In the genomic region with DNA sequence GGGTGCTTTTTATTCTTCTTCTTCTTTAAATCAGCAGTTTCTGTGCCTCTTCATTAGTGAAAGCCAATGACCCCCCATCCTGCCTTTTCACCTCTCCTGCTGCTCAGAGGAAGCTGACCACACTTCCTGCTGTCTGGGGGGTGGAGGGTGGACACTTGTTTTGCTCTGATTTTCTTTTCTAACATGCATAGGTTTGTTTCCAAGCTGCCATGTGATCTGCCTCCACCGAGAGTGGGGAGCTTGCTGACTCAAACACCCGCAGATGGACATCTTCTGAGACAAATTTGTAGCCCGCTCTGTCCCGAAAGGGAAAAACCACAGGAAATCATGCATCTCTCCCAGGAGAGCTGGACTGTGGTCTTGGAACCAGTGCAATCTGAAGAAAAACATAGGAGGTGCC, we compare ENCODE assay signal across 21 mouse cellular contexts.
DNase-seq lines count a peak whose midpoint lies in the region; ATAC-seq and TF ChIP-seq lines count a peak whose summit lies in the region.
"Had no signal": no experiment of that assay in that cellular context is flagged by ENCODE, and none has a peak within 500 bp of the region (broad histone marks: within the 10 kb centered on the region; RNA-seq: fewer than 3 reads in every experiment).

No protein-coding gene starts in this region.

- no peak for ATAC-seq in kidney, embryonic 14.5 days (ENCODE audit: low FRiP score, low TSS enrichment)
- no peak for ATAC-seq in limb, embryonic 14.5 days (ENCODE audit: low FRiP score, low read depth)
- ATAC-seq: forebrain, postnatal 0 days; intestine, embryonic 15.5 days; lung, postnatal 0 days had no signal

- no peak for TF ChIP-seq POLR2A in kidney, adult 2 months (IDR thresholded peaks at IDR 0.05; ENCODE audit: low read depth, low read length)
- no peak for TF ChIP-seq POLR2A in limb, embryonic 14.5 days (IDR thresholded peaks at IDR 0.05; ENCODE audit: borderline replicate concordance, extremely low read depth, insufficient read depth, insufficient read length)

- peak; percentile 6 to 38 for DNase-seq in adrenal gland, postnatal 36 days
- no peak for DNase-seq in adrenal gland, adult 18-20 months (ENCODE audit: low spot score in 2 of 2)
- DNase-seq in kidney, adult 2 months, result peak; percentile 38
- DNase-seq in fibroblast of lung, adult 2 months (ENCODE audit: low read depth), result peak; percentile 52
- peak; percentile 35 for DNase-seq in limb, embryonic 14.5 days (ENCODE audit: low spot score)
- DNase-seq in right cerebral cortex, postnatal 4 days, result no peak
- DNase-seq: cerebellum, adult 8-10 months; gastrocnemius, adult 2 months; heart, postnatal 36 days; layer of hippocampus, postnatal 36 days; liver; thymus, postnatal 25 days had no signal

- WGBS in kidney, adult 2 months, result 71% methylated on average over 4 of the region's 4 CpGs
- 70% methylated on average over 4 of the region's 4 CpGs for WGBS in kidney, embryonic 14.5 days
- WGBS in limb, embryonic 14.5 days, result 44% methylated on average over 4 of the region's 4 CpGs

- no peaks in the 10 kb centered on the region for H3K9me3 ChIP-seq in kidney, embryonic 14.5 days (ENCODE audit: control insufficient read depth, low read length)
- no peaks in the 10 kb centered on the region for H3K9me3 ChIP-seq in limb, embryonic 14.5 days (ENCODE audit: control insufficient read depth, low read length)
- H3K9me3 ChIP-seq: heart, embryonic 13.5 days; intestine, embryonic 15.5 days; neural tube, embryonic 12.5 days had no signal

- H3K4me1 ChIP-seq in kidney, adult 2 months (ENCODE audit: control insufficient read depth, insufficient read depth, low read length), result no peaks in the 10 kb centered on the region
- no peaks in the 10 kb centered on the region for H3K4me1 ChIP-seq in kidney, embryonic 14.5 days (ENCODE audit: control insufficient read depth, insufficient read depth, low read length)
- H3K4me1 ChIP-seq in limb, embryonic 14.5 days (ENCODE audit: control insufficient read depth, insufficient read depth, low read length), result peaks cover 10% of the 10 kb centered on the region; the same call in 1 of the 2 replicates
- H3K4me1 ChIP-seq: intestine, embryonic 15.5 days; neural tube, embryonic 12.5 days had no signal

- TF ChIP-seq CTCF in kidney, adult 2 months (conservative IDR thresholded peaks at IDR 0.05; ENCODE audit: insufficient read depth, insufficient read length, low read depth, low read length), result no peak

- H3K27ac ChIP-seq in kidney, adult 2 months (ENCODE audit: insufficient read depth, low read depth, low read length), result no peak overlapping the region
- H3K27ac ChIP-seq in kidney, embryonic 14.5 days (ENCODE audit: low read depth, low read length), result no peak overlapping the region
- H3K27ac ChIP-seq in limb, embryonic 14.5 days (replicated peaks; ENCODE audit: low read depth, low read length), result no peak overlapping the region
- H3K27ac ChIP-seq: gastrocnemius, adult 2 months; heart, embryonic 13.5 days; hindbrain, embryonic 14.5 days; intestine, embryonic 15.5 days; layer of hippocampus, adult 2 months; neural tube, embryonic 12.5 days had no signal

- H3K36me3 ChIP-seq in kidney, adult 2 months (ENCODE audit: control insufficient read depth, insufficient read depth, low read length), result no peaks in the 10 kb centered on the region
- no peaks in the 10 kb centered on the region for H3K36me3 ChIP-seq in kidney, embryonic 14.5 days (ENCODE audit: control insufficient read depth, insufficient read depth, low read length)
- H3K36me3 ChIP-seq in limb, embryonic 14.5 days (ENCODE audit: control insufficient read depth, insufficient read depth, low read length), result no peaks in the 10 kb centered on the region
- H3K36me3 ChIP-seq: heart, embryonic 13.5 days; intestine, embryonic 15.5 days; neural tube, embryonic 12.5 days had no signal

- no peak overlapping the region for H3K4me2 ChIP-seq in kidney, embryonic 14.5 days (replicated peaks; ENCODE audit: low read depth, low read length)
- 0 out of 2 replicates have a peak overlapping the region, but pooled peaks have one; percentile 2 for H3K4me2 ChIP-seq in limb, embryonic 14.5 days (replicated peaks; ENCODE audit: low read depth, low read length, severe bottlenecking)
- H3K4me2 ChIP-seq: heart, embryonic 13.5 days; hindbrain, embryonic 14.5 days; intestine, embryonic 15.5 days; midbrain, embryonic 11.5 days; neural tube, embryonic 12.5 days had no signal

- H3K4me3 ChIP-seq in kidney, adult 2 months (ENCODE audit: insufficient read depth, low read depth, low read length), result no peak overlapping the region
- H3K4me3 ChIP-seq in kidney, embryonic 14.5 days (ENCODE audit: low read length), result no peak overlapping the region
- no peak overlapping the region for H3K4me3 ChIP-seq in limb, embryonic 14.5 days (replicated peaks; ENCODE audit: low read length)
- H3K4me3 ChIP-seq: gastrocnemius, adult 2 months; heart, embryonic 13.5 days; intestine, embryonic 15.5 days; layer of hippocampus, adult 2 months; neural tube, embryonic 12.5 days had no signal

- H3K27me3 ChIP-seq in kidney, adult 2 months (replicated peaks; ENCODE audit: control insufficient read depth, insufficient read depth, low read length), result no peaks in the 10 kb centered on the region
- no peaks in the 10 kb centered on the region for H3K27me3 ChIP-seq in kidney, embryonic 14.5 days (ENCODE audit: control insufficient read depth, insufficient read depth, low read length)
- H3K27me3 ChIP-seq in limb, embryonic 14.5 days (ENCODE audit: control insufficient read depth, insufficient read depth, low read length), result no peaks in the 10 kb centered on the region
- H3K27me3 ChIP-seq: heart, embryonic 13.5 days; intestine, embryonic 15.5 days; neural tube, embryonic 12.5 days had no signal

- no peak overlapping the region for H3K9ac ChIP-seq in kidney, embryonic 14.5 days (ENCODE audit: low read depth, low read length)
- H3K9ac ChIP-seq in limb, embryonic 14.5 days (ENCODE audit: low read depth, low read length, severe bottlenecking), result no peak overlapping the region
- H3K9ac ChIP-seq: forebrain, postnatal 0 days; heart, embryonic 13.5 days; hindbrain, embryonic 14.5 days; intestine, embryonic 15.5 days; neural tube, embryonic 12.5 days had no signal

Comparison
In these comparisons a context has a peak if more than half of its experiments do, and no peak if none do; other contexts are left out.
1. DNase-seq: peak in adrenal gland, postnatal 36 days (2 of 2), kidney, adult 2 months (single experiment), fibroblast of lung, adult 2 months (single experiment) and limb, embryonic 14.5 days (single experiment); none in adrenal gland, adult 18-20 months (0 of 2) and right cerebral cortex, postnatal 4 days (single experiment).